Mouse (Mus musculus): ENCODE measurements around the gene Phf23. TPM values are rescaled to one million over a fixed set of nuclear protein-coding genes. Genes with fewer than 3 reads are reported as not detected.
A peak's percentile ranks its signal among the peaks of the same experiment; 100 is the strongest.
"Not testable (repeated sequence)": the region's sequence is repeated elsewhere in the genome, so short reads cannot be mapped to it uniquely, and the experiment has no call there.

Gene Phf23
- polyA plus RNA-seq, 1 experiment, result 21.4 TPM

DNA sequence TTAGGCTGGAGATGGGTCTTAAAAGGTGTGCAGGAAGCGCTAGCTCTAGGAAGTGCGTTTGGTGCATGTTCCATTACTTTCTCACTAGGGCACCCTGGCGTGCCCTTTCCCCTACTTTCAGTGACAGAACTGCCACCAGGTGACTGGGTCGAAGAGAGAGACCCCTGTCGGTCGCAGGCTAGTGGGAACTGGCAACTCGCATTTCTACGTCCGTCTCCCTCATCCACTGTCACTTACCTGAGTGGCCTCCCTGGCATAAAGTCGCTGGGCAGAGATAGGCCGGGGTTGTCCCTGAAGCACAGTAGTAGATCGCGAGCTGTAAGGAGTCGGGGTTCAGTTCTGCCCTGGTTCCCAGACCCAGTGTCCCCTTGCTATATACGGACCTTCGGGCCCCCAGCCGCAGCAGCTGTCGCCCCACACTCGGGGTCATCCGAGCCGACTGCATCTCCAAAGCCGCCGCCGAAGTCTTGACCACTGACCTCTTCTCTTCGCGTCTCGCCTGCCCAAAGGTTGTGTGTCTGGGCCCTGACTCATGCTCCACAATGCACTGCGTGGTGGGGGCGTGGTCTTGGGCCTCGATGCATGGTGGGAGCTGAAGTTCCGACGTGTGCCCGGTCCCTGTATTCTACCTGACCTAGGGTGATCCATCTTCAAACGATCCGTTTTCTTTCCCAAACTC, 19.4 kb downstream of the Phf23 start, which contains the start of gene Acadvl:
TSS of gene Acadvl (minus strand) at position 532 of the 679 bp plus-strand sequence.
- 1% methylated on average over 35 of the region's 35 CpGs for WGBS
- peak in 1 of 2 experiments; percentile 84 for DNase-seq (ENCODE audit: low read depth in 1 of 2, low spot score in 2 of 2)
- peak; percentile 30; the same call in 1 of the 2 replicates for TF ChIP-seq CTCF (IDR thresholded peaks at IDR 0.05; ENCODE audit: extremely low read depth, insufficient read depth, insufficient read length, insufficient replicate concordance)
- TF ChIP-seq POLR2A (IDR thresholded peaks at IDR 0.05; ENCODE audit: low read depth, low read length), result no peak
- peaks cover 7% of the 10 kb centered on the region; the same call in 1 of the 2 replicates for H3K4me1 ChIP-seq (ENCODE audit: control insufficient read depth, insufficient read depth, insufficient read length)
- H3K27me3 ChIP-seq (ENCODE audit: control insufficient read depth, insufficient read depth, low read length), result no peaks in the 10 kb centered on the region
- peak within 1 kb of the TSS; percentile 77 for H3K4me3 ChIP-seq (ENCODE audit: extremely low read depth, insufficient read depth, insufficient read length)
- peaks cover 20% of the 10 kb centered on the region for H3K36me3 ChIP-seq (ENCODE audit: control insufficient read depth, insufficient read depth, low read length)
- peak within 1 kb of the TSS; percentile 26 for H3K27ac ChIP-seq (ENCODE audit: insufficient read depth, low read length)

DNA sequence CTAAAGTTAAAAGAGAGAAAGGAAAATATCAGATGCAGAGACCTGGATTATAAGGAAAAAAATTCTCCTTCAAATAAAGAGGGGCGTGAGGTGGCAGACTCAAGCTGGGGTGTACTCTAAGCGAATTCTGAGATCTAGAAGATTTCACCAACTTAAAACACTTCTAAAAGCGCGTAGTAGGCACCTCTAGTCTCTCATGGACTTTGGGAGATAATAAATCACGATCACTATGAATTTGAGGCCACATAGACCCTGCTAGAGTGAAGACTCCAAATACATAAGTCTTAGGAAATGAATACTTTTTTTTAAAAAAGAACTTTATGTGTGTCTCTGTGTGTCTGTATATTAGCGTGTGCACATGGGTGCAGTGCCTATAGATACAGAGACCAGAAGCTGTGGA, 20.1 kb downstream of the Phf23 start:
- TF ChIP-seq CTCF (IDR thresholded peaks at IDR 0.05; ENCODE audit: extremely low read depth, insufficient read depth, insufficient read length, insufficient replicate concordance), result no peak
- TF ChIP-seq POLR2A (IDR thresholded peaks at IDR 0.05; ENCODE audit: low read depth, low read length), result no peak
- Histone ChIP-seq H3K4me3 (ENCODE audit: extremely low read depth, insufficient read depth, insufficient read length) (no peak overlapping the region), H3K4me1 (ENCODE audit: control insufficient read depth, insufficient read depth, insufficient read length) (peaks cover 7% of the 10 kb centered on the region; the same call in 1 of the 2 replicates)

DNA sequence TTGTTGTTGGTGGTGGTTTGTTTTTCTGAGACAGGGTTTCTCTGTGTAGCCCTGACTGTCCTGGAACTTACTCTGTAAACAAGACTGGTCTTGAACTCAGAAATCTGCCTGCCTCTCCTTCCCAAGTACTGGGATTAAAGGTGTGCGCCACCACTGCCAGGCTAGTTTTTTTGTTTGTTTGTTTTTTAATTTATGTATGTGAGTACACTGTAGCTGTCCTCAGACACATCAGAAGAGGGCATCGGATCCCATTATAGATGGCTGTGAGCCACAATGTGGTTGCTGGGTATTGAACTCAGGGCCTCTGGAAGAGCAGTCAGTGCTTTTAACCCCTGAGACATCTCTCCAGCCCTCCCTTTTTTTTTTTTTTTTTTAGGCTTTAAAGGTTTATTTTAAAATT, 20.6 kb downstream of the Phf23 start:
- H3K4me3 ChIP-seq (ENCODE audit: extremely low read depth, insufficient read depth, insufficient read length); H3K27ac ChIP-seq (ENCODE audit: insufficient read depth, low read length); H3K4me1 ChIP-seq (ENCODE audit: control insufficient read depth, insufficient read depth, insufficient read length); H3K27me3 ChIP-seq (ENCODE audit: control insufficient read depth, insufficient read depth, low read length); DNase-seq (ENCODE audit: low read depth in 1 of 2, low spot score in 2 of 2): not testable (repeated sequence)
- 91% methylated on average over 2 of the region's 2 CpGs for WGBS
- peaks cover 12% of the 10 kb centered on the region for H3K36me3 ChIP-seq (ENCODE audit: control insufficient read depth, insufficient read depth, low read length)

More for the DNA sequence above, 20.1 kb downstream of the Phf23 start:
- WGBS, result 74% methylated on average over 6 of the region's 6 CpGs
- DNase-seq (ENCODE audit: low read depth in 1 of 2, low spot score in 2 of 2), result no peak
- H3K27ac ChIP-seq (ENCODE audit: insufficient read depth, low read length), result no peak overlapping the region
- H3K27me3 ChIP-seq (ENCODE audit: control insufficient read depth, insufficient read depth, low read length), result no peaks in the 10 kb centered on the region
- H3K36me3 ChIP-seq (ENCODE audit: control insufficient read depth, insufficient read depth, low read length), result peaks cover 15% of the 10 kb centered on the region

DNA sequence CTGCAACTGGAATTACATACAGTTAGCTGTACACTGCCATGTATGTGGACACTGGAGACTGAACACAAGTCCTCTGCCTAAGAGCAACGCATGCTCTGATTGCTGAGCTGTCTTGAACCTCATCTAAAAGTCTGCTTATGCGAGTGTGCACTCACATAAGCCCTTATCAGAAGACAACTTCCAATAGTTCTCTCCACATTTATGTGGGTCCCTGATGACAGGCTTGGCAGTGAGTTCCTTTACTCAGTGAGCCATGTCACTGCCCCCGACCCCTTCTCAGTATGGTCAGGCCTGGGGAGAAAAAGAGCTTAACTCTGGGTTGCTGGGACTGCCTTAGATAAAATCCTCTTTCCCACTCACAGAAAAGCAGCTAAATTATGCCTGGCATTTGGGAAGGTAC, 21.1 kb downstream of the Phf23 start, which contains the start of gene Dlg4:
TSS of gene Dlg4 (plus strand) at position 274 of the 400 bp plus-strand sequence.
- H3K4me1 ChIP-seq (ENCODE audit: control insufficient read depth, insufficient read depth, insufficient read length), result peaks cover 11% of the 10 kb centered on the region; the same call in 1 of the 2 replicates
- TF ChIP-seq CTCF (IDR thresholded peaks at IDR 0.05; ENCODE audit: extremely low read depth, insufficient read depth, insufficient read length, insufficient replicate concordance) (no peak), POLR2A (IDR thresholded peaks at IDR 0.05; ENCODE audit: low read depth, low read length) (no peak)
- 93% methylated on average over 3 of the region's 3 CpGs for WGBS
- H3K27ac ChIP-seq (ENCODE audit: insufficient read depth, low read length), result peak within 1 kb of the TSS; percentile 56
- H3K27me3 ChIP-seq (ENCODE audit: control insufficient read depth, insufficient read depth, low read length), result no peaks in the 10 kb centered on the region
- no peak within 1 kb of the TSS for H3K4me3 ChIP-seq (ENCODE audit: extremely low read depth, insufficient read depth, insufficient read length)
- DNase-seq (ENCODE audit: low read depth in 1 of 2, low spot score in 2 of 2), result no peak
- peaks cover 8% of the 10 kb centered on the region for H3K36me3 ChIP-seq (ENCODE audit: control insufficient read depth, insufficient read depth, low read length)

DNA sequence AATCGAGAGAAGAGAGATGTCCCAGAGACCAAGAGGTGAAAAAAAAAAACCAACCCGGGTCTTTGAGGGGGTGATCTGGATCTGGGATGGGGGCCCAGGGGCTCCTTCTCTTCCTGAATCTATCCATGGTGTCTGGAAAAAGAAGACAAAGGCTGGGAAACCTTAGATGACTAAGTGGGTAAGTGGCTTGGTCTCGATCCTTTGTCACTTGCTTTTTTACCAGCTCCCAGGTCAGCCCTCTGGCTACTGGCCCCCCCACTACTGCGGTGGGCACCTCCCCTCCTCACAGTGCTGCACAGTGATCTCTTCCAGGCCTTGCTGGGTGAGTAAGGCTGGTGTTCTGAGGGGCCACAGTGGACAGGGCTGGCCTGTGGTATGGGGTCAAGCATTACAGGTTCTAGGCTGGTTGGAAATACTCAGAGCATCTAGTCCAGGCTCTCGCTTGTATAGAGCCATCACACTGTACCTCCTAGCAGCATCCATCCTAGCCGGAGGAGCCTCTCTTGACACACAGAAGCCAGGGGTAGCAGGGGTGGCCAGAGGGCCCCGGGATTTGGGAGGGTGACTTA, 21.7 kb downstream of the Phf23 start:
- H3K27ac ChIP-seq (ENCODE audit: insufficient read depth, low read length), result no peak overlapping the region
- no peaks in the 10 kb centered on the region for H3K27me3 ChIP-seq (ENCODE audit: control insufficient read depth, insufficient read depth, low read length)
- peaks cover 2% of the 10 kb centered on the region for H3K36me3 ChIP-seq (ENCODE audit: control insufficient read depth, insufficient read depth, low read length)
- H3K4me3 ChIP-seq (ENCODE audit: extremely low read depth, insufficient read depth, insufficient read length), result no peak overlapping the region
- peaks cover 11% of the 10 kb centered on the region; the same call in 1 of the 2 replicates for H3K4me1 ChIP-seq (ENCODE audit: control insufficient read depth, insufficient read depth, insufficient read length)
- TF ChIP-seq CTCF (IDR thresholded peaks at IDR 0.05; ENCODE audit: extremely low read depth, insufficient read depth, insufficient read length, insufficient replicate concordance), result no peak
- TF ChIP-seq POLR2A (IDR thresholded peaks at IDR 0.05; ENCODE audit: low read depth, low read length), result no peak
- WGBS, result 71% methylated on average over 7 of the region's 7 CpGs
- no peak for DNase-seq (ENCODE audit: low read depth in 1 of 2, low spot score in 2 of 2)

DNA sequence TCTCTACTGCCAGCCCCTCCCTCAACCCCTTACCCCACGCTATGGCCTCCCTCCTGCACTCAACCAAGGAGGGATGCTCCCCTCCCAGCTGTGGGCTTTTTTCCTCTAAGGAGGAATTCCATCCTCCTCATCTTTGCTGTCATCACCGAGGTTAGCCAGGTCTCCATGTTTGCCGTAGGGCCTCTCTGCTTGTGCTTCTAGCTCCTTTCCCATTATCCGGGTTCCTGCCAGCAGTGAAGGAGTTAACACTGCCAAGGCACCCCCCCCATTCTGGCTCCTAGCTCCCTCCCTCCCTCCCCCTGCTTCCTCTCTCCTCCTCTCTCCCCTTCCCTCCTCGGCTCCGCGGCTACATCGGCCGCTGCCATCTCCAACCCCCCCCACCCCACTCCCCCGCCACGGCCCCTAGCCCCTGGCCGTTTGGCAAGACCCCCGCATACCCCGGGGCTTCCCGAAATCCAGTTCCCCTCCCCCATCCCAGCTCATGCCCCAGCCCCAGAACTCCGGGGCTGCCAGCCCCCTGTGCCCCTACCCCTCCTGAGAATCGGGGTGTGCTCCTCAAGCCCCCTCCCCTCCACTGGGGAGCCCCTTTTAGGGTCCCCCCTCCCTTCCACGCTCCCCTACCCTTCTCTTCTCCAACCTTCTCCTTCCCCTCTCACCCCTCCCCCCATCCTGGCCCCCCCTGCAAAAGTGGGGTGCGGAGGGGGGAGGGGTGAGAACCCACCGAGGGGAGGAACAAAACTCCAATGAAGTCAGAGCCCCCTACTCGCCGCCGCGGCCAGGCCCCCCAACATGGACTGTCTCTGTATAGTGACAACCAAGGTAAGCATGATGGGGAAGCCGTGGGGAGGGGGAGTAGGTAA, 22.8 kb downstream of the Phf23 start:
- Histone ChIP-seq H3K4me3 (ENCODE audit: extremely low read depth, insufficient read depth, insufficient read length) (peak overlapping the region; percentile 52), H3K36me3 (ENCODE audit: control insufficient read depth, insufficient read depth, low read length) (no peaks in the 10 kb centered on the region; the same call in 1 of the 2 replicates), H3K27ac (ENCODE audit: insufficient read depth, low read length) (peak overlapping the region; percentile 56), H3K27me3 (ENCODE audit: control insufficient read depth, insufficient read depth, low read length) (no peaks in the 10 kb centered on the region), H3K4me1 (ENCODE audit: control insufficient read depth, insufficient read depth, insufficient read length) (peaks cover 11% of the 10 kb centered on the region; the same call in 1 of the 2 replicates)
- no peak for TF ChIP-seq CTCF (IDR thresholded peaks at IDR 0.05; ENCODE audit: extremely low read depth, insufficient read depth, insufficient read length, insufficient replicate concordance)
- TF ChIP-seq POLR2A (IDR thresholded peaks at IDR 0.05; ENCODE audit: low read depth, low read length), result no peak
- DNase-seq (ENCODE audit: low read depth in 1 of 2, low spot score in 2 of 2), result no peak
- 6% methylated on average over 22 of the region's 25 CpGs for WGBS
